Mouse (Mus musculus) embryonic facial prominence, embryonic 10.5 days (tissue): ENCODE results near the gene Lrrc4. TPM values are rescaled to one million over a fixed set of nuclear protein-coding genes. Genes with fewer than 3 reads are reported as not detected.

ENCODE experiments used
- DNase-seq: peaks from one replicate; pipeline ENCODE4 v3.0.0-alpha.2; 2017; ENCODE audit warnings: low spot score
- H3K27ac ChIP-seq: fragments of 300-500 bp; sonication (generic); replicated peaks from 2 replicates; pipeline ENCODE4 v1.5.1; 2016; ENCODE audit warnings: mild to moderate bottlenecking
- H3K27me3 ChIP-seq: fragments of 300-500 bp; sonication (generic); replicated peaks from 2 replicates; pipeline ENCODE4 v1.6.1; 2016; ENCODE audit warnings: low read depth, mild to moderate bottlenecking; ENCODE audit not compliant: poor library complexity, severe bottlenecking
- H3K36me3 ChIP-seq: fragments of 300-500 bp; sonication (generic); replicated peaks from 2 replicates; pipeline ENCODE4 v1.6.1; 2016; ENCODE audit warnings: mild to moderate bottlenecking, moderate library complexity
- H3K4me1 ChIP-seq: fragments of 300-500 bp; sonication (generic); 2 replicates; pipeline ENCODE4 v1.6.1; 2016
- H3K4me3 ChIP-seq: fragments of 300-500 bp; sonication (generic); 2 replicates; pipeline ENCODE4 v1.5.1; 2016; ENCODE audit warnings: mild to moderate bottlenecking, moderate library complexity
- H3K9me3 ChIP-seq: fragments of 300-500 bp; sonication (generic); 2 replicates; pipeline ENCODE4 v1.6.1; 2016; ENCODE audit warnings: mild to moderate bottlenecking
- WGBS: fragments of 180-500 bp; shearing (Covaris S2); methylation state at CpG from one replicate; pipeline ENCODE4 v1.1.7; 2016; 5-methylcytosine and 5-hydroxymethylcytosine counted together
- polyA plus RNA-seq: library from polyadenylated mRNA; unstranded; fragments of >200 nt; fragmentation: Nextera tagmentation; extraction: Ambion mirVana; gene quantifications from 2 replicates; pipeline ENCODE4 v1.2.1, GENCODE M21; 2016

Lrrc4 gene
- polyA plus RNA-seq, 1 experiment from 2014 or later, result 0.79 TPM

GRCm38 (mm10) chr6:28831854-28832750 lies 555 bp upstream of the Lrrc4 start:
- peak overlapping the region; percentile 85 for H3K27ac ChIP-seq
- under 1% methylated on average over 81 of the region's 82 CpGs for WGBS
- H3K36me3 ChIP-seq, result peaks cover 9% of the 10 kb centered on the region
- H3K27me3 ChIP-seq, result peaks cover 64% of the 10 kb centered on the region
- peaks cover 35% of the 10 kb centered on the region for H3K4me1 ChIP-seq
- peak overlapping the region; percentile 75 for H3K4me3 ChIP-seq
- H3K9me3 ChIP-seq, result no peaks in the 10 kb centered on the region
- peak; percentile 71 for DNase-seq

DNA sequence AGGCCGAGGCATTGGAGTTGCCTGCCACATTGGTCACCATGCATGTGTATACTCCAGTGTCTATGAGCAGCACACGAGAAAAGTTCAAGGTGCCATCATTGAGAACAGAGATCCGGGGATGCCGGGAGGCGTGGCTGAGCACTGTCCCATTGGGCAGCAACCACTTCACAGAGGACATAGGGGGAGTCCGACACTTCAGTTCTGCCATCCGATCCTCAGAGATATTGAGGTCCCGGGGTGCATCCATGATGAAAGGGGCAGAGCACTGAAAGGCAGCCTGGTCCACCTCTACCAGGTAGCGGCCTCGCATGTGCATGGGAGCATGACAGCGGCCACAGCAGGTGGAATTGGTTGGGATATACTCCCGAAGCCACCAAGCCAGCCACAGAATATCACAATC lies 1.2 kb downstream of the Lrrc4 start:
- H3K9me3 ChIP-seq, result no peaks in the 10 kb centered on the region
- peaks cover 35% of the 10 kb centered on the region for H3K4me1 ChIP-seq
- peaks cover 58% of the 10 kb centered on the region for H3K27me3 ChIP-seq
- peaks cover 11% of the 10 kb centered on the region for H3K36me3 ChIP-seq
- no peak overlapping the region for H3K27ac ChIP-seq
- WGBS, result 92% methylated on average over 12 of the region's 12 CpGs
- no peak overlapping the region for H3K4me3 ChIP-seq
- DNase-seq, result no peak

DNA sequence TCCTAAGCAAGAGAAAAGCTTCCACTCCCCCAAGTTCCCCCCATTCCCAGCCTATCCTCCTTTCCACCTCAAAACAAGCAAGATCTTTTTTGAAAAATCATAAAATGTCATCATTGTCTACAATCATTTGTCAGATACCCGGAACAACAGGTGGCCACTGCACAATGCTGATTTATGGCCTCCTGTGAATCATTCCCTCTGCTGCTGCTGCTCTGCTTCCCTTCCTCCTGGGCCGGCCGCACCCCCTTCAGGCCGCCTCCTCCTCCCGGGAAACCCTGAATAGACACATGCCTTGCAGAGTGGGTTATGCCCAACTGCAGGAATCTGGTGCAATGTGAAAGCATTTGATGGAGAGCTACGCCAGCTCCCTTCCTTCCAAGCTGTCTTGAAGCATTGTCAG lies 3.0 kb downstream of the Lrrc4 start:
- peaks cover 41% of the 10 kb centered on the region for H3K27me3 ChIP-seq
- no peaks in the 10 kb centered on the region for H3K9me3 ChIP-seq
- peaks cover 11% of the 10 kb centered on the region for H3K36me3 ChIP-seq
- 42% methylated on average over 6 of the region's 6 CpGs for WGBS
- DNase-seq, result peak; percentile 17
- H3K4me3 ChIP-seq, result peak overlapping the region; percentile 21; the same call in 1 of the 2 replicates
- peaks cover 30% of the 10 kb centered on the region for H3K4me1 ChIP-seq
- H3K27ac ChIP-seq, result no peak overlapping the region

DNA sequence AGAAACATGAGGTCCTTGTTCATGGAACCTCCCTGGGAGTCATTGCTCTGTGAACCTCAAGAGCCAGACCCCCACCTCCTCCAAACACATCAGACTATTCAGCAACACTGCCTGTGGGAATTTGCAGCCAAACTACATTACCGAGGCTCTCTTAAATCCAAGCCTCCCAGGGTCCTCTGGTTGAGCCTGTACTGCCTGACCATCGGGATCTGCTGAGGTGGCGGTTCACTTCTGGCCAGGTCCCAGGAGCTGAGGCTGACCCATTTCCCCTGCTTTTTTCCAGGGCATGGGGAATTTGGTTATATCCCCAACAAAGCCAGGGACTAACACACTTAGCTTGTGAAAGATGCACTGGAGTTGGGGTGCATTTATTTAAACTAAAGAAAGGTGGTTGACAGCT lies 4.0 kb downstream of the Lrrc4 start:
- no peak overlapping the region; the same call in 1 of the 2 replicates for H3K4me3 ChIP-seq
- no peak for DNase-seq
- peaks cover 31% of the 10 kb centered on the region for H3K27me3 ChIP-seq
- H3K9me3 ChIP-seq, result no peaks in the 10 kb centered on the region
- H3K27ac ChIP-seq, result no peak overlapping the region
- peaks cover 11% of the 10 kb centered on the region for H3K36me3 ChIP-seq
- WGBS, result 43% methylated on average over 3 of the region's 3 CpGs
- peaks cover 20% of the 10 kb centered on the region for H3K4me1 ChIP-seq

DNA sequence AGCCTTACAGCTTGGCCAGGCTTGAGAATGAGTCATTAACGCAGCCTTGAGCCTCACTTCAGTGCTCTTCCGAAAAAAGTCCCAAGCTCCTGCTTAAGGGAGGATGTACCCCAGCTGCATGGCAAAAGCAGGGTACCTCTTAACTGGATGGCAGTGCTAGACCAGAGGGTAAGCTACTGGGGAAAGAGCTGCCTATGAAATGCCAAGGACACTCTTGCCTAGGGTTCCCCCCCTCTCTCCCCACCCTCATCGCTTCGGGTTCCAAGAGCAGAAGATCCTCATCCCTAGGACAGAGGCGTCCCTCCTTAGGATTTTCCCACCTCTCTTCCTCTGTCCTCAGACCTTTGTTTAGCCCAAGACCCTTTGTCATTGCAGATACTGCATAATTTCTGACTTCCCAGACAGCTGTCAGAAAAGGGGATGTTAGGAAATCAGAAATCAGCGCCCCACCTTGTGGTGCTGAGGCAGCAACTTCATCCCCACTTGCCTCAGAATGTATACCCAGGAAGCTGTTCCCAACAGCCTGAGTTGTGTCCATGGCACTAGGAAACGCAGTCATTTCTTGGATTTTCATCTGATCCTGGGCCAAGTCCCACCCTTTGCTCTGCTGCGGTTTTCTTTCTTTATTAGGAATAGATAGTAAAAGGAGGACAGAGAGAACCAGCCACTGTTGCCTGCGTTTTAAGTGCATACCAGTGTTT lies 4.7 kb downstream of the Lrrc4 start:
- Histone ChIP-seq H3K27ac (no peak overlapping the region), H3K4me3 (no peak overlapping the region), H3K36me3 (peaks cover 11% of the 10 kb centered on the region), H3K27me3 (peaks cover 24% of the 10 kb centered on the region), H3K4me1 (peaks cover 14% of the 10 kb centered on the region), H3K9me3 (no peaks in the 10 kb centered on the region)
- 74% methylated on average over 9 of the region's 9 CpGs for WGBS
- no peak for DNase-seq

DNA sequence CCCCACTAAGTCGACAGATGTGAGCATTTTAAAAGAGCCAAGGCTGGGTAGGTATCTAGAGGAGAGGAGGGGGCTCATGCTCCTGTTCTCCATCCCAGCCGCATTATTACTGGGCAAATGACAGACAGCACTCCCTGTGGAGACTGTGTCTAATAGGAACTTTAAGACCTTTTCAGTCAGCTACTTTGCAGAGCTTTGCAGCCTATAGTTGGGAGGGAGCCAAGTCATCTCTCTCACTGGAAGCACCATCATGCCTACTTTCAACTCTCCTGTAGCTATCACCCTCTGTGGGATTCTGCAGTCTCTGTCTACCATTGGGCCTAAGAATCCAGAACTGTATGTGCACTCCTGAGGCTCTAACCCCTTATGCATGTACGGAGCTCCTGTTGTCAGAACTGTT lies 5.7 kb downstream of the Lrrc4 start:
- H3K9me3 ChIP-seq, result no peaks in the 10 kb centered on the region
- WGBS, result 75% methylated on average over 3 of the region's 3 CpGs
- DNase-seq, result no peak
- H3K27me3 ChIP-seq, result peaks cover 15% of the 10 kb centered on the region
- no peak overlapping the region for H3K27ac ChIP-seq
- no peak overlapping the region for H3K4me3 ChIP-seq
- H3K36me3 ChIP-seq, result peaks cover 11% of the 10 kb centered on the region
- peaks cover 6% of the 10 kb centered on the region; the same call in 1 of the 2 replicates for H3K4me1 ChIP-seq

GRCm38 (mm10) chr6:28823802-28824201 lies 7.7 kb downstream of the Lrrc4 start:
- no peaks in the 10 kb centered on the region for H3K27me3 ChIP-seq
- DNase-seq, result no peak
- no peak overlapping the region for H3K4me3 ChIP-seq
- no peaks in the 10 kb centered on the region for H3K9me3 ChIP-seq
- H3K27ac ChIP-seq, result no peak overlapping the region
- peaks cover 10% of the 10 kb centered on the region; the same call in 1 of the 2 replicates for H3K36me3 ChIP-seq
- peaks cover 5% of the 10 kb centered on the region; the same call in 1 of the 2 replicates for H3K4me1 ChIP-seq
- WGBS, result 95% methylated on average over 5 of the region's 5 CpGs

- H3K9me3 ChIP-seq, result no peaks in the 10 kb centered on the region
- H3K4me1 ChIP-seq, result peaks cover under 1% of the 10 kb centered on the region; the same call in 1 of the 2 replicates
- H3K27ac ChIP-seq, result no peak overlapping the region
- H3K36me3 ChIP-seq, result peaks cover 10% of the 10 kb centered on the region; the same call in 1 of the 2 replicates
- WGBS, result 91% methylated on average over 3 of the region's 3 CpGs
- no peak for DNase-seq
- H3K27me3 ChIP-seq, result no peaks in the 10 kb centered on the region
- no peak overlapping the region for H3K4me3 ChIP-seq
These were observed 8.2 kb downstream of the Lrrc4 start for GRCm38 (mm10) chr6:28823375-28823774.

DNA sequence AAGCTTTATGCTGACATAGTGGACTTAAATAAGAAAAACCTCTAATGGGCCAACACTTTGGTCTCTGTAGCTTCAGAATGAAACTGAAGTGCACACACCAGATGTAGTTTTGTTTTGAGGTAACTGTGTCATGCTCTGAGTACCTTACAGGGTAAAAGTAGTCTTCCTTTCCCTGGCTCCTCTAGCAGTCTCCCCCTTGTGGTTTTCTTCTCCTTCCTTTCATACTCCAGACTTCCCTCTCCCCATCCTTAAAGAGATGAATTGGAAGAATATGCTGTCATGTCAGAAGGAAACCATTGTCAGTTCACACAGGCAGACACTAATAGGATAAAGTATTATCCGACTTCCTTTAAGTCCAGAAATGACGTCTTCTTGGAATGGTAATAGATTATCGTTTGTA lies 9.3 kb downstream of the Lrrc4 start:
- WGBS, result 87% methylated on average over 3 of the region's 3 CpGs

DNA sequence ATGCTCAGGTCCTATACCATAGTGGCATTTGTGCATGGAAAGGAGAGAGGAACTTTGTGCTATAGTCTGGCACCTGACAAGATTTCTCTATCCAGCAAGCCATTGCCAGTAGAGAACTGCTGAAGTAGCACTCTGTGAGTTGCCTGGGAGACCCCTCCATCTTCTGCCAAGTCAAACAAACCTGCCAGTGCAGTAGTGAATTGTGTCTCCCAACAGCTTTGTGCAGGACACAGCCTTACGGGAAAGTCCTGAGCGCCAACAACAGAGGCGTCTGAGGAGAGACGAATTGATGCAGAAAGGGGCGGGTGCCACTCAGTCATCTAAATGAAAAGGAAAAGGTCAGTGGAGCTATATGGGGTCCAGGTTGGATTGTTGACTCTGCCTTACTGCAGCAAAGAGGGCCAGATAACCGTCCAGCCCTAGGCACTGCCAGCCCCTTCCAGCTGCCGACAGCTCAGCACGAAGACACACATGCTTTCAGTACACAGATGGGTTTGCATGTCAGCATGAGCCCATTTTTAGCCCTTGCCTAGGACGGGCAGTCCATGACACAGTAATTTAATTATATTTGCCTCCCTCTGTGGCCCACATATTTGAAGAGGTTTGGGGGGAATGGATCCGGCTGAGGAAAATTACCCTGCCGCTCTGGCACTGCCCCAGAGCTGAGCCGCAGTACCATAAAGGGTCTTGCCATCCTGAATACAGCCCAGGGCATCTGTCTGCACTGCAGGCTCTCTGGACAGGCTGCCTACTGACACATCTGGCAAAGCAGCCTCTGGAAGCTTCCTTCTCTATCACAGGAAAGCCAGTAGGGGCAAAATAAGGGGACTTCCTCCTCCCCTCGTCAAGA lies 11.8 kb downstream of the Lrrc4 start:
- Histone ChIP-seq H3K27me3 (no peaks in the 10 kb centered on the region), H3K9me3 (no peaks in the 10 kb centered on the region), H3K4me3 (no peak overlapping the region), H3K36me3 (peaks cover 8% of the 10 kb centered on the region; the same call in 1 of the 2 replicates), H3K27ac (no peak overlapping the region), H3K4me1 (no peaks in the 10 kb centered on the region)
- 83% methylated on average over 13 of the region's 13 CpGs for WGBS
- DNase-seq, result no peak

More for the DNA sequence above, 9.3 kb downstream of the Lrrc4 start:
- H3K9me3 ChIP-seq, result no peaks in the 10 kb centered on the region
- H3K4me1 ChIP-seq, result no peaks in the 10 kb centered on the region; the same call in 1 of the 2 replicates
- peaks cover 10% of the 10 kb centered on the region; the same call in 1 of the 2 replicates for H3K36me3 ChIP-seq
- no peaks in the 10 kb centered on the region for H3K27me3 ChIP-seq
- no peak overlapping the region for H3K4me3 ChIP-seq
- no peak overlapping the region for H3K27ac ChIP-seq
- no peak for DNase-seq

GRCm38 (mm10) chr6:28817039-28817438 lies 14.5 kb downstream of the Lrrc4 start:
- H3K27me3 ChIP-seq, result no peaks in the 10 kb centered on the region
- peaks cover 8% of the 10 kb centered on the region; the same call in 1 of the 2 replicates for H3K36me3 ChIP-seq
- H3K9me3 ChIP-seq, result no peaks in the 10 kb centered on the region
- WGBS, result 76% methylated on average over 9 of the region's 9 CpGs
- H3K27ac ChIP-seq, result no peak overlapping the region
- no peak overlapping the region for H3K4me3 ChIP-seq
- no peaks in the 10 kb centered on the region for H3K4me1 ChIP-seq
- DNase-seq, result no peak

DNA sequence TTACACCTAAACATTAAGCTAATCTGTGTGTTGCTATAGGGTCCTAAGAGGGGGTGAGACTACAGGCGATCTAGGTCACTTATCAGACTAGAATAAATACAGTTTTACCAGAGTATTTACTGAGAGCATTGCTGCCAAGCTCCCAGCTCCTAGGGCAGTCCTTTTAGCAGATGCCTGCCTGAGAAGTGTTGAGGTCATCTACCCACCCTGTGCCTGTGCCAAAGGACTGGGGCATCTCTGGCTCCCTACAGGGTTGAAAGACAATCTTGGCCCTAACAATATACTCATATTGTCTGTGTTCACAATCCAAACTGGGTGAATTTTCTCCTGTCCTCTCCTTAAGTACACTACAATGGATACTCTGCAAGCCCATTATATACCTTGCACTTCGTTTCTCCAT lies 16.7 kb downstream of the Lrrc4 start:
- no peak overlapping the region for H3K27ac ChIP-seq
- H3K4me3 ChIP-seq, result no peak overlapping the region
- H3K4me1 ChIP-seq, result no peaks in the 10 kb centered on the region
- DNase-seq, result no peak
- 84% methylated on average over 2 of the region's 2 CpGs for WGBS
- H3K9me3 ChIP-seq, result no peaks in the 10 kb centered on the region
- peaks cover 4% of the 10 kb centered on the region; the same call in 1 of the 2 replicates for H3K36me3 ChIP-seq
- H3K27me3 ChIP-seq, result no peaks in the 10 kb centered on the region
